Mouse (Mus musculus): ENCODE measurements around the gene Prm3. TPM values are rescaled to one million over a fixed set of nuclear protein-coding genes. Genes with fewer than 3 reads are reported as not detected.
A peak's percentile ranks its signal among the peaks of the same experiment; 100 is the strongest.

Gene Prm3
- polyA plus RNA-seq, 2 experiments, result not detected

- no peaks in the 10 kb centered on the region for H3K36me3 ChIP-seq (ENCODE audit: control insufficient read depth, insufficient read depth, low read length)
- H3K4me1 ChIP-seq (ENCODE audit: control insufficient read depth, insufficient read depth, low read length), result no peaks in the 10 kb centered on the region; the same call in 1 of the 2 replicates
- H3K4me2 ChIP-seq (replicated peaks; ENCODE audit: low read depth, low read length, severe bottlenecking), result no peak overlapping the region
- no peaks in the 10 kb centered on the region for H3K27me3 ChIP-seq (ENCODE audit: control insufficient read depth, insufficient read depth, low read length)
- H3K27ac ChIP-seq (replicated peaks; ENCODE audit: low read depth, low read length), result no peak overlapping the region
- H3K9me3 ChIP-seq (ENCODE audit: control insufficient read depth, low read length), result no peaks in the 10 kb centered on the region
- H3K4me3 ChIP-seq (replicated peaks; ENCODE audit: low read length), result no peak overlapping the region
- peak; percentile 74 for DNase-seq (ENCODE audit: low spot score)
- no peak overlapping the region for H3K9ac ChIP-seq (ENCODE audit: low read depth, low read length, severe bottlenecking)
- no peak for ATAC-seq (ENCODE audit: low FRiP score, low read depth)
- WGBS, result 43% methylated on average over 4 of the region's 4 CpGs
- TF ChIP-seq POLR2A (IDR thresholded peaks at IDR 0.05; ENCODE audit: borderline replicate concordance, extremely low read depth, insufficient read depth, insufficient read length), result no peak
These were observed 23.6 kb downstream of the Prm3 start for GRCm38 (mm10) chr16:10767158-10767557.

DNA sequence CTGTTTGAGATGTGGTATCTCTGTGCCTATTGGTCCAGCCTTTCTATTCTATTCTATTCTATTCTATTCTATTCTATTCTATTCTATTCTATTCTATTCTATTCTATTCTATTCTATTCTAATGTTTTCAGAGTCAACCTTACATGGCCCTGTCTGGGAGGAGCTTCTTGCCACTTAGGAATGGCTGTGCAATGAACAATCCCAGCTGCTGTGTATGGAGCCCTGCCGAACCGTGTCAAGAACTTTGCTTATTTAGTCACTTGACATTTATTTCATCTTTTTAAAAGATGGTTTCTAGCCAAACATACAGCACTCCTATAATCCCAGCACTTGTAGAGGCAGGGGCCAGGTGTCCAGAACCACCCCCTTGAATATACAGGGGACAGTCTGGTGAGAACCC is 26.4 kb downstream of the Prm3 start:
- Histone ChIP-seq H3K4me2 (replicated peaks; ENCODE audit: low read depth, low read length, severe bottlenecking) (no peak overlapping the region), H3K9me3 (ENCODE audit: control insufficient read depth, low read length) (no peaks in the 10 kb centered on the region), H3K36me3 (ENCODE audit: control insufficient read depth, insufficient read depth, low read length) (no peaks in the 10 kb centered on the region), H3K4me3 (replicated peaks; ENCODE audit: low read length) (no peak overlapping the region), H3K4me1 (ENCODE audit: control insufficient read depth, insufficient read depth, low read length) (no peaks in the 10 kb centered on the region), H3K27me3 (ENCODE audit: control insufficient read depth, insufficient read depth, low read length) (no peaks in the 10 kb centered on the region), H3K27ac (replicated peaks; ENCODE audit: low read depth, low read length) (no peak overlapping the region), H3K9ac (ENCODE audit: low read depth, low read length, severe bottlenecking) (no peak overlapping the region)
- WGBS, result 62% methylated on average over 2 of the region's 2 CpGs
- no peak for ATAC-seq (ENCODE audit: low FRiP score, low read depth)
- no peak for DNase-seq (ENCODE audit: low spot score)
- TF ChIP-seq POLR2A (IDR thresholded peaks at IDR 0.05; ENCODE audit: borderline replicate concordance, extremely low read depth, insufficient read depth, insufficient read length), result no peak

- no peak for TF ChIP-seq POLR2A (IDR thresholded peaks at IDR 0.05; ENCODE audit: borderline replicate concordance, extremely low read depth, insufficient read depth, insufficient read length)
- no peak overlapping the region for H3K4me2 ChIP-seq (replicated peaks; ENCODE audit: low read depth, low read length, severe bottlenecking)
- ATAC-seq (ENCODE audit: low FRiP score, low read depth) (no peak), DNase-seq (ENCODE audit: low spot score) (no peak)
- no peaks in the 10 kb centered on the region for H3K4me1 ChIP-seq (ENCODE audit: control insufficient read depth, insufficient read depth, low read length)
- WGBS, result 47% methylated on average over 6 of the region's 6 CpGs
- no peak overlapping the region for H3K27ac ChIP-seq (replicated peaks; ENCODE audit: low read depth, low read length)
- no peaks in the 10 kb centered on the region for H3K27me3 ChIP-seq (ENCODE audit: control insufficient read depth, insufficient read depth, low read length)
- no peak overlapping the region for H3K4me3 ChIP-seq (replicated peaks; ENCODE audit: low read length)
- H3K9me3 ChIP-seq (ENCODE audit: control insufficient read depth, low read length), result no peaks in the 10 kb centered on the region
- H3K9ac ChIP-seq (ENCODE audit: low read depth, low read length, severe bottlenecking), result no peak overlapping the region
- no peaks in the 10 kb centered on the region for H3K36me3 ChIP-seq (ENCODE audit: control insufficient read depth, insufficient read depth, low read length)
These were observed 27.0 kb downstream of the Prm3 start for GRCm38 (mm10) chr16:10763540-10764264.

- ATAC-seq (ENCODE audit: low FRiP score, low read depth) (no peak), DNase-seq (ENCODE audit: low spot score) (no peak)
- Histone ChIP-seq H3K4me1 (ENCODE audit: control insufficient read depth, insufficient read depth, low read length) (no peaks in the 10 kb centered on the region), H3K27me3 (ENCODE audit: control insufficient read depth, insufficient read depth, low read length) (no peaks in the 10 kb centered on the region), H3K27ac (replicated peaks; ENCODE audit: low read depth, low read length) (no peak overlapping the region), H3K36me3 (ENCODE audit: control insufficient read depth, insufficient read depth, low read length) (no peaks in the 10 kb centered on the region), H3K9ac (ENCODE audit: low read depth, low read length, severe bottlenecking) (no peak overlapping the region), H3K9me3 (ENCODE audit: control insufficient read depth, low read length) (no peaks in the 10 kb centered on the region), H3K4me2 (replicated peaks; ENCODE audit: low read depth, low read length, severe bottlenecking) (no peak overlapping the region), H3K4me3 (replicated peaks; ENCODE audit: low read length) (no peak overlapping the region)
- no peak for TF ChIP-seq POLR2A (IDR thresholded peaks at IDR 0.05; ENCODE audit: borderline replicate concordance, extremely low read depth, insufficient read depth, insufficient read length)
- 67% methylated on average over 5 of the region's 5 CpGs for WGBS
These were observed 28.0 kb downstream of the Prm3 start for GRCm38 (mm10) chr16:10762569-10763180.

GRCm38 (mm10) chr16:10761182-10761581 is 29.5 kb downstream of the Prm3 start:
- no peak for TF ChIP-seq POLR2A (IDR thresholded peaks at IDR 0.05; ENCODE audit: borderline replicate concordance, extremely low read depth, insufficient read depth, insufficient read length)
- H3K9me3 ChIP-seq (ENCODE audit: control insufficient read depth, low read length), result no peaks in the 10 kb centered on the region
- no peak overlapping the region for H3K27ac ChIP-seq (replicated peaks; ENCODE audit: low read depth, low read length)
- H3K36me3 ChIP-seq (ENCODE audit: control insufficient read depth, insufficient read depth, low read length), result no peaks in the 10 kb centered on the region
- no peaks in the 10 kb centered on the region for H3K4me1 ChIP-seq (ENCODE audit: control insufficient read depth, insufficient read depth, low read length)
- H3K27me3 ChIP-seq (ENCODE audit: control insufficient read depth, insufficient read depth, low read length), result no peaks in the 10 kb centered on the region
- no peak overlapping the region for H3K9ac ChIP-seq (ENCODE audit: low read depth, low read length, severe bottlenecking)
- WGBS, result 57% methylated on average over 8 of the region's 8 CpGs
- H3K4me3 ChIP-seq (replicated peaks; ENCODE audit: low read length), result no peak overlapping the region
- H3K4me2 ChIP-seq (replicated peaks; ENCODE audit: low read depth, low read length, severe bottlenecking), result no peak overlapping the region
- DNase-seq (ENCODE audit: low spot score) (no peak), ATAC-seq (ENCODE audit: low FRiP score, low read depth) (no peak)

Data from limb, embryonic 14.5 days (tissue).